Mouse (Mus musculus): ENCODE results near the gene Grasp.

GRCm38 (mm10) chr15:101220905-101221297, 3.1 kb upstream of the Grasp start:
- no peak for TF ChIP-seq CTCF (IDR thresholded peaks at IDR 0.05; ENCODE audit: low read depth, low read length)
- TF ChIP-seq GATA1 (IDR thresholded peaks at IDR 0.05; ENCODE audit: borderline replicate concordance, low read length), result no peak
- TF ChIP-seq TAL1 (conservative IDR thresholded peaks at IDR 0.05; ENCODE audit: low read depth, low read length), result no peak
